Mouse (Mus musculus): ENCODE data around the gene Lman2l.

Lman2l gene

DNA sequence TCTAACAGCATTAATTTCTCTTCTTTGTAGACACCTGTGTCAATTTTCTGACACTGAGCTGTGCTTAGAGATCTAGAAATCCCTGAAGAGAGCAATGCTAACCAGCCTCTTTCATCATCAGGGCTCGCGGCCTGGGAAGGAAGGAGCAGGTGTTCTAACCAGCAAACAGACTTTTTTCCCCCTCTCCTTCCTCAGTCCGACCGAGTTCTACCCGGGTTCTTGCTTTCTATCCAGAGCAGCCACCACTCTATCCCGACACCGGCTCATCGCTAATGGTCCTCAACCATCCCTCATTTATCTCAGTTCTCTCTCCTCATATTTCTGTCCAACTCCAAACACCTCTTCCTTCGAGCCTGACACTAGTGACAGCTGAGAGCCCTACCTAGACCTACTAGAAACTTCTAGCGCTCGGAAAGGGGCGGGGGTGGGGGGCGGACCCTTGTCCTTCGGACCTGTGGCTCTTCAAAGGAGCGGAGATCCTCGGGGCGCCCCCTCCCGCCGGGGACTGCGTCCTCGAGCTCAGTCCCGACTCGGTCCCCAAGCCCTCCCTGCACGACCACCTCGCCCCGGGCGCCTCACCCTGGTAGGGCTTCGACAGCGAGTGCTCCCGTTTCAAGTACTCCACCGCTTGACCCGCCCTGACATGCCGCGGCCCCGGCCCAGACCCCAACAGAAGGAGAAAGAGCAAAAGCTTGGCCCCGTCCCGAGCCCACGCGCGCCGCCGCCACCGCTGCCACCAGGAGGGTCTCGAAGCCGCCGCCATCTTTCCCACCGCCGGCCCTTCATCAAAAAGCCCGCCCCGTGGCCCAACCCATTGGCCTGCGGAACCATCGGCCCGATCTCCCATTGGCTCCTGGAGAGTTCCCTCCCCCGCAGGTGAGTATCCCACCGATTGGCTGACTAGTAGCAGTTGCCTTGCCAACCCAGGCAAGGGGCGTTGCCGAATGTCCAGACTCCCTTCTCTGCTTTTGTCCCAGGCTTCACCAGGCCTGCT lies at the start of gene Lman2l:
Lman2l (minus strand) TSS at position 801 of the 994 bp plus-strand sequence.
- DNase-seq (ENCODE audit: low read depth), result peak; percentile 94

DNA sequence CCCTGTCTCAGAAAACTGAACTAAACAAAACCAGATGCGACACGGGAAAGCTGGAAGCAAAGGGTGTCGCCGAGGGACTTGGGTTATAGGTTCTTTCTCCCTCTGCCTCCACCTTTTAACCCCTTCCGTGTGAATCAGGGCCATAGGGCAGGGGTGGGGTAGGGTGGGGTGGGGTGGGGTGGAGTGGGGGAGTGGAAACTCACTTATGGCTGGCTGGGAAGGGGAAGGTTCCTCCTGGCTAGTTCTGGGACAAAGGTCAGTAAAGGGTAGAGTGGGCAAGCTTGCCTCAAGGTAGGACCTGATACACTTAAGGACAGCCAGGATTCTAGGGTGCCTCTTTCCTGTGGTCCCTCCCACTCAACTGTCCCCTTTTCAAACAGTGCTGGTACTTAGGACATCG lies 48.2 kb upstream of the Lman2l start:
- no peak for DNase-seq (ENCODE audit: low read depth)

DNA sequence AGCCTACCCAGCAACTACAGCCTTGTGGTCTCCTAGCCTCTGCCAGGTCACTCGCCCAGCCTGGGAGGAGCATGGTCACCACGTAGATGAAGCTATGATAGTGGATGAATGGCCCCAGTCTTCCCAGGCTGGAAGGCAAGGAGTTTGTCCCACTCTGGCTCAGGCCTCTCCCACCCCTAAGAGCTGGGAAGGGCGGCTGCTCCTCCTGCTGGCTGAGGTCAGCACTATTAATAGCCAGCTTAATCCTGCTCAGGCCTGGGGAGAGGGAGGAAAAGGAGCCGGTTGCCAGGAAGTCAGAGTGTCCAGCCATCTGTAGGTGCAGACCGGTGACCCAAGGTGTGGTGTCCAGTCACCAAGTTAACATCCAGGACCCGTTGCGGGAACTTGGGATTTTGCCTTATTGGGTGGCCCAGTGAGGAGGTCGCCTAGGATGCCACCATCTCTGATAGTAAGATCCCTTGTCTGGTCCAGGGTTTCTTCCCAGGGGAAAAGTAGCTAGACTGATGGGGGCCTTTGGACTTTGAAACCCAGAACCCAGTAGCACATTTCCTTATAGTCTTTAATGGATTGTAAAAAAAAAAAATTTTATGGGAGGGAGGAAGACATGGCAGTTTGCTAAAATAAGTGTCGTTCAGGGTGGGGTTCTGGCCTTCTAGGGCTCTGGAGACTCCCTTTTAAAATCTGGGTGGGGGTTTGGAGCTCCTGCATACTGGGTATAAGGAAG lies 47.5 kb upstream of the Lman2l start:
- no peak for DNase-seq (ENCODE audit: low read depth)

GRCm38 (mm10) chr1:36489661-36490060 lies 44.6 kb upstream of the Lman2l start:
- no peak for DNase-seq (ENCODE audit: low read depth)

DNA sequence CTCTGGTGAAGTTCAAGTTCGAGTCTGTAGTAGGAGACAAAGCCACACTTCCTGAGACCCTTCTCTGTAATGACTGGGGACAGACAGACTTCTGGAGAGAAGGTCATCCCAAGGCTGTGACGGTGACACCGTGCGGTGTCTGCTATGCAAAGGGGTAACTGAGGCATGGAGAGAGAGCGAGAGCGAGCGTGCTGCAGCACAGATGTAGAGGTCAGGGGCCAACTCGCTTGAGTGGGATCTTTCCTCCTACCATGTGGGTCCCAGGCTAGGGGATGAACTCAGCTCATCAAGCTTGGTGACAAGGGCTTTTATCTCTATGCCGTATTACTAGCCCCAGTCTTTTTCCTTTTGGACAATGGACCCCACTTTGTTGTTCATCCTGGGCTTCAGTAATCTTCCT lies 42.0 kb upstream of the Lman2l start:
- no peak for DNase-seq (ENCODE audit: low read depth)

- no peak for DNase-seq (ENCODE audit: low read depth)
Observed at GRCm38 (mm10) chr1:36485080-36485479, 40.0 kb upstream of the Lman2l start.

GRCm38 (mm10) chr1:36483825-36484224 lies 38.8 kb upstream of the Lman2l start:
- no peak for DNase-seq (ENCODE audit: low read depth)

DNA sequence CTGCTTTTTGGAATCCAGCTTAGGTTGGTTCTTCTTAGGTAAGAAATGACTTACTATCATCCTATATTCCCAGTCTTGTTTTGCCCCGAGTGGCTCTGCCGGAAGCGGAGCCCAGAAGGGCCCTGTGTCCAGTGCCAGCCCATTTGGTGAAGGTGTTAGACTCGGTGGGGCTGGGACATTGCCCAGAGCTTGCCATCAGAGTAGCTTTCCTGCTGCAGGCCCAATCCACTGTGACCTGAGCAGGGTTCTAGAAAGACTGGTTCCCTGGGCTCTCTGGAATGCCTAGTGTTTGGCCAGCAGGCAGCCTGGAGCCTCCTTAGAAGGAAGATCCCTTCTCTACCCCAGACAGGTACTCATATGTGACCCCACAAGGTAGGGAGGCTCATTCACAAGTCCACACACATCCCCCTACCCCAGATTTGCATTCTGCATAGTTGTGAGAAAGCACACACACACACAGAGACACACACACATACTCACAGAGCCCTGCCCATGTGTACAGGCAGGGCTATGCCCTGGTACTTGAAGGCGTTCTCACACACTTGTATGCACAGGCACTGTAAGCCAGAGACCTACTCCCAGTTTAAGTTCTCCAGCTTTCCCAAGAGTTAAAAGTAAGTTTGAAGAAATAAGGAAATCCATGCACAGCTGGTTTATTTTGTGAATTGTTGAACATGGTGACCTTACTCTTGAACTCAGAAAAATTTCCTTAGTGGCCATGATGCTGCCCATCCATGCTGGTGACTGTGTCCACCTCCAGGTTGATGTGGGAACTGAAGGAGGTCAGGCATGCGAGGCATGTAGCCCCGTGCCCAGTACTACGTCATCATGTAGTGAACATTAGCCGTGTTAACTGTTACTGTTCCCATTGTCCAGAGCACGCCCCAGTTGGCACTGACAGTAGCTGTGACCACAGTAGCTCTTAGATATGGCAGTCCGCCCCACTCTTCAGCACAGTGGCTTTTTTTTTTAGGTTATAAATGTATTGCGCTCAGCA lies 35.1 kb upstream of the Lman2l start:
- DNase-seq (ENCODE audit: low read depth), result no peak

DNA sequence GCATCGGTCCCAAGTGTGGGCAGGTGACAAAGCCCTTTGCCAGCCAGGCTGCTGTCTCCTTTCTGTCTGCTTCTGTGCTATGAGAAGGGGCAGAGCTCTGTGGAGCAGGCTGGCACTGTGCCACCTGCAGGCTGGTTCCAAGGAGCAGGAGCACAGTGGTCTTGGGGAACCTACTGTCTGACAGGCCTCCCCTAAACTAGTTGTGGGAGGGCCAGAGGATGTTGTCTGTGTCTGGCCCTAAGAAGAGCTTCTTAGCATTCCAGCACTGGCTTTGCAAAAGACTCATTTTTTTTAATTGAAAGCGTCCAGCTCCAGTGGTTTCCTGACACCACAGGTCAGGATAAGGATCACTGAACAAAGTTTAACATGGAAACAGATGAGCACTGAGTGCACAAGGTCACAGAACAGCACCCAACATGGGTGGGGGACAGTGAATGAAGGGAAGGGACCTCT lies 33.3 kb upstream of the Lman2l start:
- no peak for DNase-seq (ENCODE audit: low read depth)

- no peak for DNase-seq (ENCODE audit: low read depth)
Observed at GRCm38 (mm10) chr1:36476426-36476825, 31.4 kb upstream of the Lman2l start.

DNA sequence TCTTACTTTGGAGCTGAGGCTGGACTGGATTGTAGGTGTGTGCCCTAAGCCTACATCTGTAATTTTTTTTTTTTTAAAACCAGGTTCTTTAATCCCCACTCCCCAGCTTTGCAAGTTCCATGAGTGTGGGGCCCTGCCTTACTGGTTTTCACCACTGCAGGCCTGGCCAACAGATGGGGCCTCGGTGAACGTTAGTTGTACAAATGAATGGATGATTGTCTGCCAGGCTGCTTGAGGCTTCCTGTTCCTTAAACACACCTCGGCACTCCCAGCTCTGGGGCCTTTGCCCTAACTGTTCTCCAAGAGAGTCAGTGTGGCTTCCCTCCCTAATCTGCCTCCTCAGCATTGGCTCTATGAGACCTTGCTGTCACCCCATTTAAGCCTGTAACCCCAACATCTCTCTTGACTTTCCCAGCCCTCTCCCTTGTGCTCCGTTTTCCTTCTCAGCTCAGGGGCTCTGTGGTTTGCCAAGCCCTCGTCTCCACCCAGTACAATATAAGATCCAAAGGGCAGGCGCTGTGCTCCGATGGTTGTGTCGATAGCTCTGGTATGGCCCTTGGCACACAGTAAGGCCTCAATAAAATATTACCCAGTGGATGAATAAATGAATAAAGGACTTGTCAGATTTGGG lies 30.5 kb upstream of the Lman2l start:
- no peak for DNase-seq (ENCODE audit: low read depth)

- no peak for DNase-seq (ENCODE audit: low read depth)
Observed at GRCm38 (mm10) chr1:36474646-36475045, 29.6 kb upstream of the Lman2l start.

- DNase-seq (ENCODE audit: low read depth), result peak; percentile 23
Observed at GRCm38 (mm10) chr1:36473211-36473780, 28.2 kb upstream of the Lman2l start.

DNA sequence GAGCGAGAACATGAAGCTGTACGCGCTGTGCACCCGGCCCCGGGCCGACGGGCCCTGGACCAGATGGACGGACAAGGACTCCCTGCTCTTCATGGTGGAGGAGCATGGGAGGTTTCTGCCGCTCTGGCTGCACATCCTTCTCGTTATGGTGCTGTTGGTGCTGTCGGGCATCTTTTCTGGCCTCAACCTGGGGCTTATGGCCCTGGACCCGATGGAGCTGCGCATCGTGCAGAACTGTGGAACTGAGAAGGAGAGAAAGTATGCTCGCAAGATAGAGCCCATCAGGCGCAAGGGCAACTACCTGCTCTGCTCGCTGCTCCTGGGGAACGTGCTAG lies 27.0 kb upstream of the Lman2l start:
- no peak for DNase-seq (ENCODE audit: low read depth)

DNA sequence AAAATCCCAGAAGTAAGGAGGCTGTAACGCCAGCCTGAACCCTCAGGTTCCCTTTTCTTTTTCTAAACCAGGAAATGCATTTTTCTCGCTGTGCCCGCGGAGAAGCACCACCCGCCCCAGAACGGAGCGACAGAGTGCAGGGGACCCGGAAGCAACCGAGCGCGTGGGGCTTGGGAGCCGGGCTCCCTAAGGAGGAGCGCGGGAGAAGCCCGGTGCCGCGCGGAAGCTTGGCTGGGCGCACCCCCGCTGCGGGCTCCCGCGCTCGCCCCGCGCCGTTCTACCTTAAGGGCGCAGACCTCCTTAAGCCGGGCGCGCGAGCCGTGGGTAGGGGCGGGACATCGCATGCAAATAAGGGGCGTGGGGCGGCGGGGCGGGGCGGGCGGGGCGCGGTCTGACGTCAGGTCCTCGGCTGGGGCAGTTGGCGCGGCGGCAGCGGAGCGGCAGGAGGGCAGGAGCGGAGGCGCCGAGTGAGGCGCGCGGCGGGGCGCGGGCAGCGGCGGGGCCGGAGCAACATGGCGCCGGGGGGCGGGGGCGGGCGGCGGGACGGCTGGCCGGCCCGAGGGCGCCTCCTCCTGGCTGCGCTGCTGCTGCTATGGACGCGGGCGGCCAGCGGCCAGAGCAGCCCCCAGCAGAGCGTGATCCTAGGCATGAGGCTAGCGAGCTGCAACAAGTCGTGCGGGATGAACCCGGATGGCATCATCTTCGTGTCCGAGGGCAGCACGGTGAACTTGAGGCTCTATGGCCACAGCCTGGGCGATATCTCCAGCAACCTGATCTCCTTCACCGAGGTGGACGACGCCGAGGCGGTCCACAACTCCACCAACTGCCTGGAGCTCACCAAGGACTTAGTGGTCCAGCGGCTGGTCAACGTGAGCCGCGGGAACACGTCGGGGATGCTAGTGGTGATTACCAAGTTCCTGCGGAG lies 26.4 kb upstream of the Lman2l start, which contains the start of gene Cnnm4:
Cnnm4 (plus strand) TSS at position 440 of the 925 bp plus-strand sequence.
- DNase-seq (ENCODE audit: low read depth), result peak; percentile 89

DNA sequence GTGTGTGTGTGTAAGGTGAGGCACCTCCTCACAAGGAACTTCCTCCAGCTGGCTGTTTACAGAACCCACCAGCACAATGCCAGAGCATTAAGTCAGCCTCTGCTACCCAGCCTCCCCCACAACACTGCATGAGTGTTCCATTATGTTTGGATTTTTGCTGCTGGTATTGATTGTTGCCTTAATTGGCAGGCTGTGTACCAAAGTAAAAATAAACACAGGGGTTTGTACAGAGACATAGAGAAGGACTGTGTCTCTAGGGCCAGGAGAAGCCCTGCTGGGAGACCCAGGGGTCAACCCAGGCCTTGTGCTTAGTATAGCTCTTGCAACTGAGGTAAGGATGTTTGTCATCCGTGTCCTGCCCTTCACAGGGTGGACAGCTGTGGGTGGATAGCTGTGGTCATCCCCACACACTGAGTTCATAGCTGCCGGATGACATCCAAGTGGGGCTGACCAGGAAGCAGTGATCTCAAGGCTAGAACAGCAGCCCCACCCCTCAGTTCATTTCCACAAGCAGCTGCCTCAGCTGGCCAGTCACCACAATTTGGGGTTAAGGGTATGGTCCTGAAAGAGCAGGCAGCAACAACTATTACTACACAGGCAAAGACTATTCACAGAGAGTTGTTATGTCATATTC lies 24.9 kb upstream of the Lman2l start:
- no peak for DNase-seq (ENCODE audit: low read depth)

GRCm38 (mm10) chr1:36467446-36467845 lies 22.4 kb upstream of the Lman2l start:
- no peak for DNase-seq (ENCODE audit: low read depth)

DNA sequence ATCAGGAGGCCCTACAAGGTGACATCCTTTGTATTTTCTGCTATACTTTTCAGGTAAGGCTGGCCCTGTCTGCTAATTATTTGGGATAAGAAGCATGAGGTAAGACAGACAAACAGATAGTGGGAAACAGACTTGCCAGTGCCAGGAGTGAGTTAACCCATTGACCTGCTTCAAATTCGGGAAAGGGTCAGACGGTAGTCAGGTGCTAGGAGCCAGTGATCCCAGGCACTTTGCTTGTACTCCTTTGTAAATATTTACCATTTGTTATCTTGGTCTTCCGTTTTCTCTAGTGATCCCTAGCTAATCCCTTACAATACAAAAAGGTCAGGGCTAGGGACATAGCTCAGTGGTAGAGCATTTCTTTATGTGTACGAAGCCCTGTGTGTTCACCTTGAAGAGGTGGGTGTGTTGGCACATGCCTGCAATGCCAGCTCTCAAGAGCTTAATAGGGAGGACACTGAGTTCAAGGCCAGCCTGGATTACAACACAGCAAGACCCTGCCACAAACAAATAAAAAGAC lies 20.6 kb upstream of the Lman2l start:
- no peak for DNase-seq (ENCODE audit: low read depth)

DNA sequence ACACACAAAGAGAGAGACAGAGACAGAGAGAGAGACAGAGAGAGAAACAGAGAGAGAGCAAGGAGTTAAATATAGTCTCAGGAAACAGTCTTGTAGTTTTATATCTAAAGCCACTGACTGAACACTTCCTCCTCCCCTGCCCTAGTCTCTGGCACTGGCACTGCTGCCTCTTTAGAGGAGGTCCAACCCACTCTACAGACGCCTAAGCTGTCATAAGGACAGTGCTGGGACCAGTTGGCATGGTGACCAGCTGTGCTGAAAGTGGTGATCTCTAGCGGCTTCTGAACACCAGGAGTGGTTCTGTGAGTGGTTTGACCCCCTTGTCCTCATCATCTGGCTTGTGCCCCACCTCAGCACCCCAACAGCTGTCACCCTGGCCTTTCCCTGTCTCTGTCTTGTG lies 16.8 kb upstream of the Lman2l start:
- DNase-seq (ENCODE audit: low read depth), result peak; percentile 61

All from naive thymus-derived CD4-positive, alpha-beta T cell, adult 2 months (primary cell).